Mouse (Mus musculus): ENCODE data around the gene Rftn2. TPM values are rescaled to one million over a fixed set of nuclear protein-coding genes. Genes with fewer than 3 reads are reported as not detected.

Rftn2 gene
- polyA plus RNA-seq, 1 experiment: 41.0 TPM

DNA sequence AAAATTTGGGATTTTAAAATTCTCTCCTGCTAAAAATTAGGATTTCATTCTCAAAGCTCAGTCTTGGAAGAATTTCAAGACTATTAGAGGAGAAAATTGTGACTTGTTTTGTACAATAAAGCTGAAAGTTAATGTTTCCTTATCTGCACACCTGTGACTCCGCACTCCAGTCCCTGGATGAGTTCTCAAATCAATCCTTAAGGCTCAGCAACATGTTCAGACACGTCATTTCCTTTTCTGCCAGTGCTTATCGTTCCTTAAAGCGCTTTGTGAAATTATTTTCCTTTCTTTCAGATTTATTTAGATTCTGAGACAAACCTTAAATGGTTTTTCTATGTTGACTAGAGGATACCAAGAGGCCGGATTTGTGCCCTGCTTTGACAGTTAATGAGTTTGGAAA is 9.9 kb upstream of the Rftn2 start:
- TF ChIP-seq E2F4 (IDR thresholded peaks at IDR 0.05; ENCODE audit: insufficient read depth) (no peak), MAX (IDR thresholded peaks at IDR 0.05; ENCODE audit: low read depth) (no peak), TCF3 (IDR thresholded peaks at IDR 0.05; ENCODE audit: insufficient read length, low read depth) (no peak), MYOG (IDR thresholded peaks at IDR 0.05; ENCODE audit: control insufficient read depth in 1 of 3, insufficient read depth in 1 of 3, insufficient read length in 2 of 3, low read depth in 2 of 3) (no peak), REST (IDR thresholded peaks at IDR 0.05; ENCODE audit: insufficient read depth, insufficient read length) (no peak), CEBPB (IDR thresholded peaks at IDR 0.05; ENCODE audit: insufficient read depth, poor library complexity, severe bottlenecking) (no peak), MYOD1 (IDR thresholded peaks at IDR 0.05; ENCODE audit: control insufficient read depth in 1 of 3, insufficient read length in 2 of 3, low read depth in 2 of 3) (no peak), USF1 (IDR thresholded peaks at IDR 0.05; ENCODE audit: low read depth) (no peak), POLR2A (IDR thresholded peaks at IDR 0.05; ENCODE audit: insufficient read length, low read depth) (no peak), SRF (IDR thresholded peaks at IDR 0.05; ENCODE audit: control insufficient read depth, insufficient read length, low read depth) (no peak), TCF12 (IDR thresholded peaks at IDR 0.05; ENCODE audit: insufficient read depth, poor library complexity, severe bottlenecking) (no peak), POLR2AphosphoS2 (IDR thresholded peaks at IDR 0.05; ENCODE audit: insufficient read length, low read depth) (no peak)
- H3K4me3 ChIP-seq: peak overlapping the region; percentile 95
- H3K4me2 ChIP-seq (ENCODE audit: low read depth): peak overlapping the region; percentile 87
- H3K36me3 ChIP-seq (ENCODE audit: control insufficient read depth, insufficient read depth): peaks cover 5% of the 10 kb centered on the region
- H3K79me2 ChIP-seq (ENCODE audit: control insufficient read depth, insufficient read depth): peaks cover 40% of the 10 kb centered on the region
- peak overlapping the region; percentile 38 for H3ac ChIP-seq (ENCODE audit: control insufficient read depth, insufficient read length)
- no peaks in the 10 kb centered on the region for H3K27me3 ChIP-seq (ENCODE audit: control insufficient read depth, insufficient read depth, insufficient read length)

DNA sequence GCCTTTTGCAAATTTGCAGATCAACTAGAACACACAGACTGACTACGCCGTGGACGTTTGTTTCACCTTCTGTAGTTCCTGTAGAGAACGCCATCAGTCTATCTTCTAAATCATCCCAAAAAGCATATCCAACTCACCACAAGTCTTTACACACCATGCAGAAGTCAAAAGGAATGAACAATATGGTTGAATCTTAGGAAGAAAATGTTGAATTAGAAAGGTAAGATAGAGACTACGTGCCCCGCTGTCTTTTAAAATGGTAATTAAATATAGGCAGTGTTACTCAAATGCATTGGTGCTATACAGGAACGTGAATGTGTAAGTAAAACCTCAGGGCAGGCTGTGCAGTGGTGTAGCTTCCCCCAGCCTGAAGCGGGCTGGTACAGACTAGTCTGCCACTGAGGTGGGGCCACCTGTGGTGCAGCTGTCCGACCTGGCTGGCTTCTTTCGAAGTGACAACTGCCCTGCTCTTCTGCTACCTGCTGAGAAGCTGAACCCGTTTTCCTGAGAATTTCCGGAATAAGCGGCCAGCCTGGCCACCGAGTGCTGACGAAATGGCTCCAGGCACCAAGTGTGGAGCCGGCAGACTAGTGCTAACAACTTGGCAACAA is 8.4 kb upstream of the Rftn2 start:
- TF ChIP-seq MYOD1 (IDR thresholded peaks at IDR 0.05; ENCODE audit: control insufficient read depth in 1 of 3, insufficient read length in 2 of 3, low read depth in 2 of 3): no peak
- no peak for TF ChIP-seq POLR2AphosphoS2 (IDR thresholded peaks at IDR 0.05; ENCODE audit: insufficient read length, low read depth)
- no peak for TF ChIP-seq MYOG (IDR thresholded peaks at IDR 0.05; ENCODE audit: control insufficient read depth in 1 of 3, insufficient read depth in 1 of 3, insufficient read length in 2 of 3, low read depth in 2 of 3)
- Histone ChIP-seq H3K79me2 (ENCODE audit: control insufficient read depth, insufficient read depth) (peaks cover 27% of the 10 kb centered on the region), H3ac (ENCODE audit: control insufficient read depth, insufficient read length) (no peak overlapping the region), H3K27me3 (ENCODE audit: control insufficient read depth, insufficient read depth, insufficient read length) (no peaks in the 10 kb centered on the region), H3K4me2 (ENCODE audit: low read depth) (no peak overlapping the region), H3K36me3 (ENCODE audit: control insufficient read depth, insufficient read depth) (no peaks in the 10 kb centered on the region), H3K4me3 (no peak overlapping the region)

DNA sequence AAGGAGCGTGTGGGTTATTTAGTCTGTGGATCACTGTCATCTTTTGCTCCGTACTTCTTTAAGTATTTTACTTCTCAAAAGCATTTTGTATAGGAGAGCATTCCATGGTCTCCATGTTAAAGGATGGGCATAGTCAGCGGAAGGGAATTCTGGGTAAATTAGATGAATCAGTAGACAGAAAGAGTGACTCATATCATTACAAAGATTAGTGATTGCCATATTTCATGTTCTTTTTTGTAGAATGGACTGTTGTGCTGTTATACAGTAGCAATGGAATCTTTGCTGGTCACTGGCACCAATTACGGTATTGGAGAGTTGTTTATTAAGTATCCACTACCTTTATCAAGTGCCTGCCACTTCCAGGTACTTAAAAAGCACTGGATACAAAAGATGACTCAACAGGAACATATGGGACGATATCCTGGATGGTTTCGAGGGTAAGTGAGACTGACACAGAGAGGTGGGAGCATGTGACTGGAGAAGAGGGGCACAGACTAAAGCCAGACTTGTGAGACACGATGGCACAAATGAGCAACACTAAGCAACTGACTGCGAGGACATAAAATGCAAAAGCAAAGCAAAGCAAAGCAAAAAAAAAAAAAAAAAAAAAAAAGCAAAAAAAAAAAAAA is 1.8 kb upstream of the Rftn2 start:
- Histone ChIP-seq H3ac (ENCODE audit: control insufficient read depth, insufficient read length) (no peak overlapping the region), H3K27me3 (ENCODE audit: control insufficient read depth, insufficient read depth, insufficient read length) (no peaks in the 10 kb centered on the region), H3K36me3 (ENCODE audit: control insufficient read depth, insufficient read depth) (no peaks in the 10 kb centered on the region), H3K4me3 (peak overlapping the region; percentile 85), H3K79me2 (ENCODE audit: control insufficient read depth, insufficient read depth) (peaks cover 35% of the 10 kb centered on the region), H3K4me2 (ENCODE audit: low read depth) (peak overlapping the region; percentile 89)
- TF ChIP-seq MYOG (IDR thresholded peaks at IDR 0.05; ENCODE audit: control insufficient read depth in 1 of 3, insufficient read depth in 1 of 3, insufficient read length in 2 of 3, low read depth in 2 of 3) (no peak), USF1 (IDR thresholded peaks at IDR 0.05; ENCODE audit: low read depth) (peak; percentile 43), POLR2A (IDR thresholded peaks at IDR 0.05; ENCODE audit: insufficient read length, low read depth) (no peak), CEBPB (IDR thresholded peaks at IDR 0.05; ENCODE audit: insufficient read depth, poor library complexity, severe bottlenecking) (no peak)

DNA sequence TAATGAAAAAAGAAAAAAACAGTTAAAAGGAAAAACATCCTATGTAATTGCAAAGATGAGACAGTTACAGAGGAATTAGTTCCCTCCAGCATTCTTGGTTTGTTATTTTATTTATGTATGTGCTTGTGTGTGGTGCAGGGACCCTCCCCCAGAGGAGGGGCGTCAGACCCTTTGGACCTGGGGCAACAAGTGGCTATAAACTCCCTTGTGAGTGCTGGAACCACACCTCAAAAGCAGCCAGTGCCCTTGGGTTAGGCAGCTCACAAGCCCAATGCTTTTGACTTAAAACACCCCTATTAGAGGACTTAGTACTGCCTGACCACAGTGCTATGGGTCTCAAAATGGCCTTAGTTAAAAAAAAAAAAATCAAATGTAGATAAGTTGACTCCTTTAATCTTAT is 794 bp upstream of the Rftn2 start:
- Histone ChIP-seq H3K27me3 (ENCODE audit: control insufficient read depth, insufficient read depth, insufficient read length) (no peaks in the 10 kb centered on the region), H3K36me3 (ENCODE audit: control insufficient read depth, insufficient read depth) (no peaks in the 10 kb centered on the region), H3K4me2 (ENCODE audit: low read depth) (peak overlapping the region; percentile 89), H3ac (ENCODE audit: control insufficient read depth, insufficient read length) (no peak overlapping the region), H3K79me2 (ENCODE audit: control insufficient read depth, insufficient read depth) (peaks cover 39% of the 10 kb centered on the region), H3K4me3 (peak overlapping the region; percentile 85)
- TF ChIP-seq SRF (IDR thresholded peaks at IDR 0.05; ENCODE audit: control insufficient read depth, insufficient read length, low read depth) (no peak), TCF3 (IDR thresholded peaks at IDR 0.05; ENCODE audit: insufficient read length, low read depth) (no peak)

DNA sequence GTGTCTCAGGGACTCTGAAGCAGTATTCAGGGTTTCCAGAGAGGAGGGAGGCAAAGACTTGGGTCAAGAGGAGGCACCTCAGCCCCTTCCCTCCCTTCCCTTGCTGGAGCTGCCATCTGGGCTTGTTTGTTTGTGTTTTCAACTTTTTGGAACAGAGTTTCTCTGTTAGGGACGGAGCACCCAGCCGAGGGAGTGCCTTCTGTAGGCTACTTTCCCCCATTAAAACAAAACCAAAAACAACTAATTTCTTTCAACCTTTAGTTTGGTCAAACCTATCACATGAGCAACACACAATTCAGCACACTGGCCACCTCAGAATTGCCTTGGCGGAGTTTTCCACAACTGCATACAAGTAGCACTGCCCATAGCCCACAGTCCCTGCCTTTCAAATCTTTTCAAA is 1.2 kb downstream of the Rftn2 start:
- TF ChIP-seq E2F4 (IDR thresholded peaks at IDR 0.05; ENCODE audit: insufficient read depth) (no peak), REST (IDR thresholded peaks at IDR 0.05; ENCODE audit: insufficient read depth, insufficient read length) (no peak), MYOG (IDR thresholded peaks at IDR 0.05; ENCODE audit: control insufficient read depth in 1 of 3, insufficient read depth in 1 of 3, insufficient read length in 2 of 3, low read depth in 2 of 3) (no peak), MAX (IDR thresholded peaks at IDR 0.05; ENCODE audit: low read depth) (no peak), POLR2A (IDR thresholded peaks at IDR 0.05; ENCODE audit: insufficient read length, low read depth) (no peak), MYOD1 (IDR thresholded peaks at IDR 0.05; ENCODE audit: control insufficient read depth in 1 of 3, insufficient read length in 2 of 3, low read depth in 2 of 3) (no peak), USF1 (IDR thresholded peaks at IDR 0.05; ENCODE audit: low read depth) (no peak)
- Histone ChIP-seq H3K36me3 (ENCODE audit: control insufficient read depth, insufficient read depth) (no peaks in the 10 kb centered on the region), H3K4me3 (peak overlapping the region; percentile 85), H3K79me2 (ENCODE audit: control insufficient read depth, insufficient read depth) (peaks cover 39% of the 10 kb centered on the region), H3K4me2 (ENCODE audit: low read depth) (peak overlapping the region; percentile 89), H3K27me3 (ENCODE audit: control insufficient read depth, insufficient read depth, insufficient read length) (no peaks in the 10 kb centered on the region), H3ac (ENCODE audit: control insufficient read depth, insufficient read length) (peak overlapping the region; percentile 20)
